Mouse (Mus musculus) lung, postnatal 10 days (tissue): ENCODE data around the gene Zbtb16.

Experiments used
- DNase-seq: peaks from one replicate; pipeline ENCODE4 v3.0.0; 2021

The Zbtb16 gene

GRCm38 (mm10) chr9:48741433-48742077, 94.5 kb downstream of the Zbtb16 start:
- no peak for DNase-seq

- DNase-seq: no peak
Observed at GRCm38 (mm10) chr9:48740732-48741255, 95.2 kb downstream of the Zbtb16 start.

DNA sequence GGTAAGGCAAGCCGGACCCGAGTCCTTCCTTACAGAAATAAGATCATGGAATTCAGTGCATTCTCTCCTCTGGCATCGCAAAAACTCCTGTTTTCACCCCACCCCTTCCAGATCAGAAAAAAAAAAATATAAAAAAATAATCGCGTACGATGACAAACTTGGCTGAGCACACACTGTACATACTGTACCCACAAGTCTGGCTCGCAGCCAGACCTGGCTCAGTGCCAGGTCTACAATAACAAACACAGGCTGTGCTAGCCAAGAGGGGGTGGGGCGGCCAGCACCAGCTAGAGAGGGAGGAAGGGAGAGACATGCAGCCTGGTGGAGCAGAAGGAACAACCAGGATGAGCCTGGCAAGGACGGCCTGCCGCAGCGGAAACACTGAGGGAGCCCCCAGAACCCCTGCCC, 95.9 kb downstream of the Zbtb16 start:
- peak; percentile 99 for DNase-seq

DNA sequence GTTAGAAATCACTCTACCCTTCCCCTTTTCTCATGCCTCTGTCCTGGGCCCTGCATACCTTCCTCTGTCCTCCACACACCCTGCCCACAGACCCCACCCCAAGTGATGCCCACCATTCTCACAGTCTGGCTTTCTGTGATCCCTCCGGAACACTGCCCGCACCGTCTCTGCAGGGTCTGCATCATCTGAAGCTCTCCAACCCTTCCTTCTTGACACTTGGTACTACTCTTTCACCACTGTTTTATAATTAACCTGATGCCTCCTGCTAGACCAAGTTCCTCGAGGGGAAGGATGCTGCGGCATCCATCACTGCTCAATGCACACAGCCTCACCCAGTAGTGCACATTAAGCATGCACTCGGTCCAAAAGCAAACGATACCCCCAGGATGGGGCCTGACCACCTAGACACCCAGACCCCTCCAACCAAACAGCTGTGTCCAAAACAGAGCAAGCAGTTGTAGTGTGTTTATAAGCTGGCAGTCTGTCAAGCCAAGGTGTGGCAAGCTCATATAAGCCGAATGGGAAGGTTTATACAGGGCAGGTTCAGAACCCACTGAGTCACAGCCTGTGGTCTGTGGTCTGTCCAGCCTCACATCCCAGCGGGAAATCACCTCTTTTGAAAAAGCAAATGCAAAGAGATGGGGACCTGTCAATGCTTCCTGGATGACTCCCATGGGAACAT, 97.1 kb downstream of the Zbtb16 start:
- peak; percentile 27 for DNase-seq

GRCm38 (mm10) chr9:48737911-48738310, 98.1 kb downstream of the Zbtb16 start:
- DNase-seq: peak; percentile 39

- DNase-seq: peak; percentile 97
Observed at GRCm38 (mm10) chr9:48737210-48737850, 98.7 kb downstream of the Zbtb16 start.

- peak; percentile 77 for DNase-seq
Observed at GRCm38 (mm10) chr9:48736361-48737209, 99.4 kb downstream of the Zbtb16 start.

GRCm38 (mm10) chr9:48735466-48736312, 100.3 kb downstream of the Zbtb16 start:
- peak; percentile 44 for DNase-seq

- no peak for DNase-seq
Observed at GRCm38 (mm10) chr9:48734725-48735465, 101.1 kb downstream of the Zbtb16 start.

- DNase-seq: peak; percentile 77
Observed at GRCm38 (mm10) chr9:48733817-48734544, 102.0 kb downstream of the Zbtb16 start.

- no peak for DNase-seq
Observed at GRCm38 (mm10) chr9:48733083-48733482, 102.9 kb downstream of the Zbtb16 start.

GRCm38 (mm10) chr9:48731651-48732536, 104.1 kb downstream of the Zbtb16 start:
- no peak for DNase-seq

GRCm38 (mm10) chr9:48730446-48730979, 105.5 kb downstream of the Zbtb16 start:
- no peak for DNase-seq

- DNase-seq: peak; percentile 36
Observed at GRCm38 (mm10) chr9:48729471-48729870, 106.6 kb downstream of the Zbtb16 start.

DNA sequence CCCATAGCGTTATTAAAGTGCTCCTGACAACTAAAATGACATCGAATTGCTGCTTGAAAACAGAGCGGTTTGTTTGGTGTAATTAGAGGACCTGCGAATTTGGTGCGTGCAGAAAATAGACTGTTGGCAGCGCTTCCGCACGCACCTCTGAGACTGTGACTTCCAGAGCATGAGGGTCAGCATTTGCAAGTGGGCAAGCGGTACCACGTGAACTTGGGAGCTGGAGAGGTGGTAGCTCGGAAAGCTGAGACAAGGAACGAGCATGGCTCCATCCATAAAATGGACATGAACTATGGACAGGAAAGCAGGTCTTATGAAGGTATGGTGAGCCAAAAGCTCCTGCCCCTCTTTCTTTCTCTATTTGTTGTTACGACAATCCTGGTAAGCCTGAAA, 107.3 kb downstream of the Zbtb16 start:
- DNase-seq: no peak

DNA sequence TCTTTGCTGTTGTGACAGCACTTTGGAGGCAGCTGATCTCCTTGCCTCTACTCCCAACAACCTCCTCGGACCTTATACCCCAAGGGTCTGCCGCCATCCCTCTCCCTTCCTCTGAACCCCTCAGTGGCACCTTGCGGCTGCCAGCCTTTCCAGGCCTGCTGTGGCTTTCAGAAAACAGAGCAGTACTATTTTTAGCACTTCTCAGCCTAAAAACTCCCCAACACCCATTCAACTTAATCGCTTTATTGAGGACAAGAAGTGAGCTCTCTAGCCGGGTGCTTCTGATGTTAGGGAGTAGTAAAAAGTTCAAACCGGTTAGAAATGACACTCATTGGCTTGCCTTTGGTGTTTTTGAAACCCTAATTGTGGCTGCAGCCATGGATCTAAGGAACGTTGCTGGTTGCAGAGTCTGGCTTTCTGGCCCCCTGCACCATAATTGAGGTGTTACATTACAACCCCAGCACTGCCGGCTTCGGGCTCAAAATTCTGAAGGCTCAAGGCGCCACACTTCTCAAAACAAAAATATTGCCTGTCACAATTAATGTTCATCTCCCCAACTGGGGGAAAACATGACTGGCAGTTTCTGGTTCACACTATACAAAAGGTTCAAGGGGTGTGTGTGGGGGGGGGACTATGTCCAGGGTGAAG, 107.8 kb downstream of the Zbtb16 start:
- peak; percentile 25 for DNase-seq

GRCm38 (mm10) chr9:48726341-48726740, 109.7 kb downstream of the Zbtb16 start:
- no peak for DNase-seq

GRCm38 (mm10) chr9:48725918-48726317, 110.1 kb downstream of the Zbtb16 start:
- DNase-seq: no peak

DNA sequence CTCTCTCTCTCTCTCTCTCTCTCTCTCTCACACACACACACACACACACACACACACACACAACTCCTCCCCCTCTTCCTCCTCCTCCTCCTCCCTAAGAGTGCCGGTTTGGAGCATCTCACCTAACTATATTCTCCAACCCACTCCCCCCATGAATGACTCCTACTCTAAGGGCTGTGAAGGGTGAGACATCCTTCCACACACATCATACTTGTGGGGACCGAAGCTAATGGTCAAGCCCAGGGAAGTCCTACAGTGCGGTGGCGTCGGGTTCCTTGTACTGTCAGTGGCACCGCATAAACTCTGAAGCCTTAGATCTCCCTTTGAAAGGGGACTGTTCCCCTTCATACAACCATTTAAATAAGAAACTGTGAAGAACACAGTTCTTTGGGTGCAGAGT, 110.9 kb downstream of the Zbtb16 start:
- no peak for DNase-seq
